Mouse (Mus musculus): ENCODE measurements around the gene Gngt2. TPM values are rescaled to one million over a fixed set of nuclear protein-coding genes. Genes with fewer than 3 reads are reported as not detected.
"Not testable (repeated sequence)": the region's sequence is repeated elsewhere in the genome, so short reads cannot be mapped to it uniquely, and the experiment has no call there.

The Gngt2 gene
- total RNA-seq, 4 experiments from 2014 or later: 2.3 to 4.0 (median 2.8) TPM

GRCm38 (mm10) chr11:95840694-95841497 is 3.9 kb downstream of the Gngt2 start:
- no peak for DNase-seq (ENCODE audit: low spot score in 2 of 2)

- DNase-seq (ENCODE audit: low spot score in 2 of 2): no peak
Observed at GRCm38 (mm10) chr11:95841498-95841830, 4.4 kb downstream of the Gngt2 start.

- DNase-seq (ENCODE audit: low spot score in 2 of 2): no peak
Observed at GRCm38 (mm10) chr11:95842074-95842681, 5.2 kb downstream of the Gngt2 start, which contains the start of gene Abi3. Gene Abi3, minus strand, starts transcription at chr11:95842476.

- no peak for DNase-seq (ENCODE audit: low spot score in 2 of 2)
Observed at GRCm38 (mm10) chr11:95842953-95843352, 5.9 kb downstream of the Gngt2 start.

GRCm38 (mm10) chr11:95843421-95843950 is 6.5 kb downstream of the Gngt2 start:
- DNase-seq (ENCODE audit: low spot score in 2 of 2): no peak

- DNase-seq (ENCODE audit: low spot score in 2 of 2): no peak
Observed at GRCm38 (mm10) chr11:95844935-95845334, 7.9 kb downstream of the Gngt2 start.

- DNase-seq (ENCODE audit: low spot score in 2 of 2): no peak
Observed at GRCm38 (mm10) chr11:95850898-95851297, 13.9 kb downstream of the Gngt2 start.

- DNase-seq (ENCODE audit: low spot score in 2 of 2): peak; percentile 35 to 56
Observed at GRCm38 (mm10) chr11:95853684-95854083, 16.7 kb downstream of the Gngt2 start.

- DNase-seq (ENCODE audit: low spot score in 2 of 2): no peak
Observed at GRCm38 (mm10) chr11:95857306-95857705, 20.3 kb downstream of the Gngt2 start.

- DNase-seq (ENCODE audit: low spot score in 2 of 2): no peak
Observed at GRCm38 (mm10) chr11:95857716-95858527, 20.9 kb downstream of the Gngt2 start.

GRCm38 (mm10) chr11:95858528-95859467 is 21.8 kb downstream of the Gngt2 start:
- DNase-seq (ENCODE audit: low spot score in 2 of 2): peak; percentile 95 to 96

- peak in 1 of 2 experiments; percentile 53 for DNase-seq (ENCODE audit: low spot score in 2 of 2)
Observed at GRCm38 (mm10) chr11:95859468-95859855, 22.4 kb downstream of the Gngt2 start.

- DNase-seq (ENCODE audit: low spot score in 2 of 2): no peak
Observed at GRCm38 (mm10) chr11:95860071-95860490, 23.1 kb downstream of the Gngt2 start.

GRCm38 (mm10) chr11:95861397-95861796 is 24.4 kb downstream of the Gngt2 start:
- peak in 1 of 2 experiments; percentile 27 for DNase-seq (ENCODE audit: low spot score in 2 of 2)

GRCm38 (mm10) chr11:95869442-95869841 is 32.4 kb downstream of the Gngt2 start:
- DNase-seq (ENCODE audit: low spot score in 2 of 2): no peak

- no peak for DNase-seq (ENCODE audit: low spot score in 2 of 2)
Observed at GRCm38 (mm10) chr11:95869918-95870470, 33.0 kb downstream of the Gngt2 start.

GRCm38 (mm10) chr11:95875804-95876203 is 38.8 kb downstream of the Gngt2 start:
- DNase-seq (ENCODE audit: low spot score in 2 of 2): no peak

- DNase-seq (ENCODE audit: low spot score in 2 of 2): no peak
Observed at GRCm38 (mm10) chr11:95876296-95876695, 39.3 kb downstream of the Gngt2 start.

- not testable (repeated sequence) for DNase-seq (ENCODE audit: low spot score in 2 of 2)
Observed at GRCm38 (mm10) chr11:95879861-95880260, 42.8 kb downstream of the Gngt2 start.

GRCm38 (mm10) chr11:95890462-95891051 is 53.5 kb downstream of the Gngt2 start:
- no peak for DNase-seq (ENCODE audit: low spot score in 2 of 2)
